Mouse (Mus musculus) stomach, embryonic 14.5 days (tissue): ENCODE data around the gene Mettl1. TPM values are rescaled to one million over a fixed set of nuclear protein-coding genes. Genes with fewer than 3 reads are reported as not detected.

Experiments used
- ATAC-seq: fragments of 200-750 bp; cut with Nextera tagmentation; 2 replicates; pipeline ENCODE4 v1.8.0; 2017; ENCODE audit warnings: low read depth, moderate TSS enrichment; ENCODE audit not compliant: insufficient number of reproducible peaks, insufficient read depth, low FRiP score
- H3K27ac ChIP-seq: fragments of 300-500 bp; sonication (generic); 2 replicates; pipeline ENCODE4 v1.5.1; 2014; ENCODE audit warnings: mild to moderate bottlenecking, low read length, moderate library complexity, mixed read lengths
- H3K27me3 ChIP-seq: fragments of 300-500 bp; sonication (generic); 2 replicates; pipeline ENCODE4 v1.6.1; 2014; ENCODE audit warnings: low read length, control low read depth, mixed read lengths; ENCODE audit not compliant: control insufficient read depth, insufficient read depth
- H3K36me3 ChIP-seq: fragments of 300-500 bp; sonication (generic); 2 replicates; pipeline ENCODE4 v1.6.1; 2014; ENCODE audit warnings: mild to moderate bottlenecking, control low read depth, low read length, moderate library complexity, mixed read lengths; ENCODE audit not compliant: control insufficient read depth, insufficient read depth
- H3K4me1 ChIP-seq: fragments of 300-500 bp; sonication (generic); 2 replicates; pipeline ENCODE4 v1.6.1; 2014; ENCODE audit warnings: low read length, control low read depth, mixed read lengths; ENCODE audit not compliant: control insufficient read depth, insufficient read depth
- H3K4me2 ChIP-seq: fragments of 300-500 bp; sonication (generic); replicated peaks from 2 replicates; pipeline ENCODE4 v1.6.1; 2014; ENCODE audit warnings: low read depth, low read length, control low read depth
- H3K4me3 ChIP-seq: fragments of 300-500 bp; sonication (generic); 2 replicates; pipeline ENCODE4 v1.5.1; 2014; ENCODE audit warnings: low read depth, low read length, control low read depth
- H3K9ac ChIP-seq: fragments of 300-500 bp; sonication (generic); replicated peaks from 2 replicates; pipeline ENCODE4 v1.6.1; 2014; ENCODE audit warnings: low read depth, mild to moderate bottlenecking, control low read depth, low read length, moderate library complexity, mixed read lengths
- H3K9me3 ChIP-seq: fragments of 300-500 bp; sonication (generic); 2 replicates; pipeline ENCODE4 v1.6.1; 2016; ENCODE audit warnings: low read depth, low read length, control low read depth; ENCODE audit not compliant: control insufficient read depth
- WGBS: fragments of 180-500 bp; shearing (Covaris S2); extraction: QIAGEN DNeasy Blood & Tissue Kit; methylation state at CpG from one replicate; pipeline ENCODE4 v1.1.7; 2014; 5-methylcytosine and 5-hydroxymethylcytosine counted together
- polyA plus RNA-seq: library from polyadenylated mRNA; unstranded; fragments of >200 nt; fragmentation: Nextera tagmentation; extraction: Ambion mirVana; gene quantifications from 2 replicates; pipeline ENCODE4 v1.2.1, GENCODE M21; 2014

The Mettl1 gene
- 65.5 and 70.6 TPM in 2 replicates for polyA plus RNA-seq

GRCm38 (mm10) chr10:127041274-127041766 is at the start of gene Mettl1, which contains the start of gene Eef1akmt3:
Mettl1 (plus strand) TSS chr10:127041414.
Eef1akmt3 (minus strand) TSS chr10:127041513.
- Histone ChIP-seq H3K4me1 (peaks cover 5% of the 10 kb centered on the region), H3K27me3 (no peaks in the 10 kb centered on the region), H3K4me3 (peak within 1 kb of the TSS; percentile 72), H3K9me3 (no peaks in the 10 kb centered on the region), H3K36me3 (peaks cover 2% of the 10 kb centered on the region; the same call in 1 of the 2 replicates), H3K9ac (peak within 1 kb of the TSS; percentile 60), H3K4me2 (peak within 1 kb of the TSS; percentile 99), H3K27ac (peak within 1 kb of the TSS; percentile 52)
- WGBS = under 1% methylated on average over 28 of the region's 28 CpGs
- peak; percentile 60; the same call in 1 of the 2 replicates for ATAC-seq

GRCm38 (mm10) chr10:126991676-126992075 is 49.5 kb upstream of the Mettl1 start:
- peaks cover 25% of the 10 kb centered on the region for H3K4me1 ChIP-seq
- H3K4me3 ChIP-seq = no peak overlapping the region
- no peak overlapping the region for H3K4me2 ChIP-seq
- H3K36me3 ChIP-seq = peaks cover 54% of the 10 kb centered on the region
- H3K27ac ChIP-seq = no peak overlapping the region
- H3K9me3 ChIP-seq = no peaks in the 10 kb centered on the region
- 67% methylated on average over 3 of the region's 3 CpGs for WGBS
- H3K27me3 ChIP-seq = no peaks in the 10 kb centered on the region
- no peak overlapping the region for H3K9ac ChIP-seq
- ATAC-seq = no peak

- Histone ChIP-seq H3K9me3 (no peaks in the 10 kb centered on the region), H3K27ac (no peak overlapping the region), H3K4me1 (peaks cover 6% of the 10 kb centered on the region), H3K27me3 (no peaks in the 10 kb centered on the region), H3K36me3 (peaks cover 65% of the 10 kb centered on the region), H3K4me2 (no peak overlapping the region), H3K4me3 (no peak overlapping the region), H3K9ac (no peak overlapping the region)
- WGBS = 80% methylated on average over 3 of the region's 3 CpGs
- ATAC-seq = no peak
These were observed 47.6 kb upstream of the Mettl1 start for GRCm38 (mm10) chr10:126993621-126994020.

- Histone ChIP-seq H3K27ac (no peak overlapping the region), H3K4me2 (no peak overlapping the region), H3K4me1 (0 out of 2 replicates have a peak, but pooled peaks cover 3% of the 10 kb centered on the region), H3K9ac (no peak overlapping the region), H3K36me3 (peaks cover 59% of the 10 kb centered on the region), H3K4me3 (no peak overlapping the region), H3K9me3 (no peaks in the 10 kb centered on the region), H3K27me3 (no peaks in the 10 kb centered on the region)
- 62% methylated on average over 13 of the region's 13 CpGs for WGBS
- no peak for ATAC-seq
These were observed 43.7 kb upstream of the Mettl1 start for GRCm38 (mm10) chr10:126997340-126998113.

- peaks cover 29% of the 10 kb centered on the region for H3K36me3 ChIP-seq
- H3K4me1 ChIP-seq = 0 out of 2 replicates have a peak, but pooled peaks cover 3% of the 10 kb centered on the region
- WGBS = 89% methylated on average over 5 of the region's 5 CpGs
- H3K9ac ChIP-seq = no peak within 1 kb of the TSS
- ATAC-seq = no peak
- H3K4me2 ChIP-seq = no peak within 1 kb of the TSS
- H3K9me3 ChIP-seq = no peaks in the 10 kb centered on the region
- H3K4me3 ChIP-seq = no peak within 1 kb of the TSS
- H3K27ac ChIP-seq = no peak within 1 kb of the TSS
- H3K27me3 ChIP-seq = no peaks in the 10 kb centered on the region
These were observed 40.7 kb upstream of the Mettl1 start, which contains the start of gene Avil for GRCm38 (mm10) chr10:127000529-127000928. Avil (plus strand) TSS chr10:127000709.

- Histone ChIP-seq H3K27me3 (no peaks in the 10 kb centered on the region), H3K4me3 (no peak overlapping the region), H3K27ac (no peak overlapping the region), H3K4me1 (0 out of 2 replicates have a peak, but pooled peaks cover 3% of the 10 kb centered on the region), H3K9ac (no peak overlapping the region), H3K9me3 (no peaks in the 10 kb centered on the region), H3K36me3 (peaks cover 23% of the 10 kb centered on the region), H3K4me2 (no peak overlapping the region)
- 76% methylated on average over 9 of the region's 9 CpGs for WGBS
- ATAC-seq = no peak
These were observed 39.9 kb upstream of the Mettl1 start for GRCm38 (mm10) chr10:127001297-127001696.

- Histone ChIP-seq H3K9ac (no peak overlapping the region), H3K4me3 (no peak overlapping the region), H3K27ac (no peak overlapping the region), H3K9me3 (no peaks in the 10 kb centered on the region), H3K4me2 (no peak overlapping the region), H3K27me3 (no peaks in the 10 kb centered on the region), H3K36me3 (peaks cover 23% of the 10 kb centered on the region), H3K4me1 (0 out of 2 replicates have a peak, but pooled peaks cover 3% of the 10 kb centered on the region)
- 88% methylated on average over 1 of the region's 1 CpGs for WGBS
- ATAC-seq = no peak
These were observed 39.2 kb upstream of the Mettl1 start for GRCm38 (mm10) chr10:127002056-127002455.

GRCm38 (mm10) chr10:127002765-127003164 is 38.4 kb upstream of the Mettl1 start:
- Histone ChIP-seq H3K27ac (no peak overlapping the region), H3K4me1 (0 out of 2 replicates have a peak, but pooled peaks cover 3% of the 10 kb centered on the region), H3K4me2 (no peak overlapping the region), H3K9ac (no peak overlapping the region), H3K36me3 (peaks cover 16% of the 10 kb centered on the region), H3K4me3 (no peak overlapping the region), H3K9me3 (no peaks in the 10 kb centered on the region), H3K27me3 (no peaks in the 10 kb centered on the region)
- WGBS = 85% methylated on average over 5 of the region's 5 CpGs
- no peak for ATAC-seq
